Mouse (Mus musculus) midbrain, embryonic 16.5 days (tissue): ENCODE measurements at regions not wholly inside any gene's neighbourhood (a gene's known extent, or its start where the extent isn't known, plus 50 kb on each side); places are given as distances from the start of the nearest gene placed in this dataset.
A peak's percentile ranks its signal among the peaks of the same experiment; 100 is the strongest.

Experiments
- ATAC-seq: fragments of 200-750 bp; cut with Nextera tagmentation; 2 replicates; pipeline ENCODE4 v1.8.0; 2017; ENCODE audit warnings: moderate TSS enrichment
- H3K27ac ChIP-seq: fragments of 300-500 bp; sonication (generic); 2 replicates; pipeline ENCODE4 v1.5.1; 2014; ENCODE audit warnings: mild to moderate bottlenecking, low read length, mixed read lengths
- H3K27me3 ChIP-seq: fragments of 300-500 bp; sonication (generic); 2 replicates; pipeline ENCODE4 v1.6.1; 2014; ENCODE audit warnings: low read depth, low read length, mixed read lengths; ENCODE audit not compliant: control insufficient read depth, insufficient read depth
- H3K36me3 ChIP-seq: fragments of 300-500 bp; sonication (generic); 2 replicates; pipeline ENCODE4 v1.6.1; 2014; ENCODE audit warnings: mild to moderate bottlenecking, low read length, moderate library complexity, mixed read lengths; ENCODE audit not compliant: control insufficient read depth, insufficient read depth
- H3K4me1 ChIP-seq: fragments of 300-500 bp; sonication (generic); 2 replicates; pipeline ENCODE4 v1.6.1; 2014; ENCODE audit warnings: mild to moderate bottlenecking, low read length, mixed read lengths; ENCODE audit not compliant: control insufficient read depth, insufficient read depth
- H3K4me2 ChIP-seq: fragments of 300-500 bp; sonication (generic); 2 replicates; pipeline ENCODE4 v1.6.1; 2014; ENCODE audit warnings: mild to moderate bottlenecking, low read length, mixed read lengths
- H3K4me3 ChIP-seq: fragments of 300-500 bp; sonication (generic); 2 replicates; pipeline ENCODE4 v1.5.1; 2014; ENCODE audit warnings: low read depth, mild to moderate bottlenecking, low read length, moderate library complexity, mixed read lengths
- H3K9ac ChIP-seq: fragments of 300-500 bp; sonication (generic); 2 replicates; pipeline ENCODE4 v1.6.1; 2014; ENCODE audit warnings: low read depth, low read length, mixed read lengths
- H3K9me3 ChIP-seq: fragments of 300-500 bp; sonication (generic); replicated peaks from 2 replicates; pipeline ENCODE4 v1.6.1; 2014; ENCODE audit warnings: mild to moderate bottlenecking, low read length, mixed read lengths; ENCODE audit not compliant: control insufficient read depth, poor library complexity, severe bottlenecking
- WGBS: fragments of 180-500 bp; shearing (Covaris S2); extraction: QIAGEN DNeasy Blood & Tissue Kit; methylation state at CpG from one replicate; pipeline ENCODE4 v1.1.7; 2014; 5-methylcytosine and 5-hydroxymethylcytosine counted together

- no peaks in the 10 kb centered on the region for H3K36me3 ChIP-seq
- peaks cover 3% of the 10 kb centered on the region; the same call in 1 of the 2 replicates for H3K4me1 ChIP-seq
- no peak overlapping the region for H3K9ac ChIP-seq
- 0 out of 2 replicates have a peak, but pooled peaks have one; percentile 48 for ATAC-seq
- no peak overlapping the region for H3K4me2 ChIP-seq
- 54% methylated on average over 11 of the region's 11 CpGs for WGBS
- no peaks in the 10 kb centered on the region for H3K27me3 ChIP-seq
- H3K9me3 ChIP-seq: no peaks in the 10 kb centered on the region; the same call in 1 of the 2 replicates
- H3K4me3 ChIP-seq: no peak overlapping the region
- H3K27ac ChIP-seq: peak overlapping the region; percentile 39
These were observed 291.8 kb downstream of the Il20rb start for GRCm38 (mm10) chr9:100194604-100195444.

GRCm38 (mm10) chr9:100194158-100194557, 292.4 kb downstream of the Il20rb start:
- no peaks in the 10 kb centered on the region for H3K36me3 ChIP-seq
- ATAC-seq: no peak
- no peaks in the 10 kb centered on the region; the same call in 1 of the 2 replicates for H3K9me3 ChIP-seq
- H3K9ac ChIP-seq: no peak overlapping the region
- peaks cover 3% of the 10 kb centered on the region; the same call in 1 of the 2 replicates for H3K4me1 ChIP-seq
- no peak overlapping the region for H3K4me3 ChIP-seq
- H3K27me3 ChIP-seq: no peaks in the 10 kb centered on the region
- H3K27ac ChIP-seq: no peak overlapping the region
- WGBS: 66% methylated on average over 5 of the region's 5 CpGs
- no peak overlapping the region for H3K4me2 ChIP-seq

DNA sequence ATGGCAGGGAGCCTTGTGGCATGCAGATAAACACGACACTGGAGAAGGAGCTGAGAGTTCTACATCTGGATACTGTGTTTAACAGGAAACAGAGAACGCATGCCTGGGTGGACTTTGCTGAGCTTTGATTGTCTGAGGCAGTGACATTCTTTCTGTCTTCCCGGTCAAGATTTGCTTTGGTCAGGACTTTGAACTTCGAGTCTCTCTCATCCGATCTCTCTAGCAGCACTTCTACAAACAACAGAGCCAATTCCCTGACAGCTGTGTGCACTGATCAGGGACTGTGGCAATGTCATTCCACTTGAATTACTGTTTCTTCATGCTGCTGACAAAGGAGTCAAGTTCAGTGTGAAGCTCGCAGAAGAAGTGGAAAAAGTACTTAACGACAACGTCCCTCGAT, 302.5 kb downstream of the Il20rb start:
- no peak overlapping the region for H3K4me2 ChIP-seq
- no peak for ATAC-seq
- no peak overlapping the region for H3K4me3 ChIP-seq
- H3K27me3 ChIP-seq: no peaks in the 10 kb centered on the region
- H3K9ac ChIP-seq: no peak overlapping the region
- H3K9me3 ChIP-seq: no peaks in the 10 kb centered on the region; the same call in 1 of the 2 replicates
- no peaks in the 10 kb centered on the region for H3K4me1 ChIP-seq
- 57% methylated on average over 9 of the region's 9 CpGs for WGBS
- H3K36me3 ChIP-seq: no peaks in the 10 kb centered on the region
- no peak overlapping the region for H3K27ac ChIP-seq

GRCm38 (mm10) chr9:100176291-100176690, 300.3 kb upstream of the Sox14 start:
- WGBS: 92% methylated on average over 5 of the region's 5 CpGs
- Histone ChIP-seq H3K4me3 (no peak overlapping the region), H3K9ac (no peak overlapping the region), H3K4me2 (no peak overlapping the region), H3K9me3 (no peaks in the 10 kb centered on the region), H3K36me3 (no peaks in the 10 kb centered on the region), H3K27ac (no peak overlapping the region), H3K4me1 (no peaks in the 10 kb centered on the region), H3K27me3 (no peaks in the 10 kb centered on the region)
- ATAC-seq: no peak

DNA sequence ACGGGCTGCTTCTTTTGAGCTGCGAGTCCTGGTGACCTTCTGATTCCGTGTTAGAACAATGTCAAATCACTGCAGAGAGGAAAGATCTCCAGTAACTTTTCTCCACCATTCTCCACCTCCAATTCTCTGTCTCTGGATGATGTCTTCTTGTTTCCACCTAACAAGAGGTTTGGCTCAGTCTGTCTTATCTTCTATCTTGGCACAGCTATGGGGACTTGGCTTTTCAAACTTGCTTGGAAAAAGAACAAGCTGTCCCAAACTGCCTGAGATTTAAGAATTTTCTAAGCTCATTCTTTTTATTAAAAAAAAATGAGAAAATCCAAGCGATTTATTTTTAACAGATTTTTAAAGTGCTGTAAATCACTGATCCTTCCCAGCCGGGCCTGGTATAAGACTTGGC, 290.3 kb upstream of the Sox14 start:
- H3K27me3 ChIP-seq: no peaks in the 10 kb centered on the region
- H3K4me2 ChIP-seq: no peak overlapping the region
- H3K9me3 ChIP-seq: no peaks in the 10 kb centered on the region
- no peak overlapping the region for H3K9ac ChIP-seq
- 82% methylated on average over 5 of the region's 5 CpGs for WGBS
- H3K4me1 ChIP-seq: no peaks in the 10 kb centered on the region
- no peak overlapping the region; the same call in 1 of the 2 replicates for H3K27ac ChIP-seq
- H3K36me3 ChIP-seq: no peaks in the 10 kb centered on the region
- no peak for ATAC-seq
- no peak overlapping the region for H3K4me3 ChIP-seq

DNA sequence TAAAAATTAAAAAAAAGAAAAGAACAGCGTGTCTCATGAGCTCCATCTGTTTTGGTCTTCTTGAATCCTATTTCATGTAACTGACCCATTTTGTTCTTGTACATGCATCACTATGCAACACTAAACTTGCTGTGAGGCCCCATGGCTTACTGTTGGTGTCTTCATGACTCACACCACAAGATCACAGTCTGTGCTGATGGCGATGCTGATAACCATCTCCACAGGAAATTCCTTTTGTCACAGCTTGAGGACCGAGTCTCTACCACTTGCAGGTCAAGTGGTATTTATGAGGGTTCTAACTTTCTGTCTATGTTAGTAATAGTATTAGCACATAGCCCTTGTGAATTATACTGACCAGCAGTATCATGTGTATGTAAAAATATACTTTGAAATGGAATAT, 286.0 kb upstream of the Sox14 start:
- Histone ChIP-seq H3K9me3 (no peaks in the 10 kb centered on the region), H3K36me3 (no peaks in the 10 kb centered on the region), H3K4me3 (no peak overlapping the region), H3K9ac (no peak overlapping the region), H3K4me1 (no peaks in the 10 kb centered on the region), H3K27ac (no peak overlapping the region), H3K4me2 (no peak overlapping the region), H3K27me3 (no peaks in the 10 kb centered on the region)
- ATAC-seq: no peak
- 88% methylated on average over 3 of the region's 3 CpGs for WGBS
